Mouse (Mus musculus): ENCODE measurements around the gene Tex26.

GRCm38 (mm10) chr5:149444451-149444850 is 5.0 kb downstream of the Tex26 start:
- no peak for TF ChIP-seq POLR2A (IDR thresholded peaks at IDR 0.05; ENCODE audit: insufficient read depth, low read depth, low read length)
- TF ChIP-seq CTCF (IDR thresholded peaks at IDR 0.05; ENCODE audit: insufficient read depth, low read depth, low read length), result no peak
